Mouse (Mus musculus): Measurements from ENCODE around the gene Gipc1. TPM values are rescaled to one million over a fixed set of nuclear protein-coding genes. Genes with fewer than 3 reads are reported as not detected.
A peak's percentile ranks its signal among the peaks of the same experiment; 100 is the strongest.

The Gipc1 gene
- polyA plus RNA-seq, 1 experiment from 2014 or later: 204 TPM

GRCm38 (mm10) chr8:83693609-83694236 lies 41.2 kb downstream of the Gipc1 start:
- Histone ChIP-seq H3K36me3 (peaks cover 35% of the 10 kb centered on the region), H3K4me3 (no peak overlapping the region), H3K4me1 (peaks cover 15% of the 10 kb centered on the region), H3K4me2 (replicated peaks) (no peak overlapping the region), H3K9ac (replicated peaks) (no peak overlapping the region), H3K9me3 (no peaks in the 10 kb centered on the region), H3K27ac (replicated peaks) (no peak overlapping the region), H3K27me3 (no peaks in the 10 kb centered on the region)
- ATAC-seq (ENCODE audit: low FRiP score, low read depth): no peak
- WGBS: 80% methylated on average over 10 of the region's 10 CpGs

GRCm38 (mm10) chr8:83694369-83695160 lies 42.1 kb downstream of the Gipc1 start:
- Histone ChIP-seq H3K4me2 (replicated peaks) (no peak overlapping the region), H3K4me3 (no peak overlapping the region), H3K36me3 (peaks cover 30% of the 10 kb centered on the region), H3K4me1 (peaks cover 19% of the 10 kb centered on the region), H3K27ac (replicated peaks) (no peak overlapping the region), H3K9me3 (no peaks in the 10 kb centered on the region), H3K9ac (replicated peaks) (no peak overlapping the region), H3K27me3 (no peaks in the 10 kb centered on the region)
- ATAC-seq (ENCODE audit: low FRiP score, low read depth): no peak
- 88% methylated on average over 11 of the region's 11 CpGs for WGBS

GRCm38 (mm10) chr8:83695351-83696106 lies 43.1 kb downstream of the Gipc1 start:
- H3K36me3 ChIP-seq: peaks cover 23% of the 10 kb centered on the region
- no peak overlapping the region for H3K27ac ChIP-seq (replicated peaks)
- ATAC-seq (ENCODE audit: low FRiP score, low read depth): no peak
- H3K4me3 ChIP-seq: no peak overlapping the region
- no peak overlapping the region for H3K4me2 ChIP-seq (replicated peaks)
- no peak overlapping the region for H3K9ac ChIP-seq (replicated peaks)
- H3K9me3 ChIP-seq: no peaks in the 10 kb centered on the region
- 94% methylated on average over 9 of the region's 17 CpGs for WGBS
- H3K4me1 ChIP-seq: peaks cover 23% of the 10 kb centered on the region
- no peaks in the 10 kb centered on the region for H3K27me3 ChIP-seq

- Histone ChIP-seq H3K9ac (replicated peaks) (peak overlapping the region; percentile 96), H3K9me3 (no peaks in the 10 kb centered on the region), H3K36me3 (peaks cover 2% of the 10 kb centered on the region; the same call in 1 of the 2 replicates), H3K4me1 (peaks cover 23% of the 10 kb centered on the region), H3K27me3 (no peaks in the 10 kb centered on the region; the same call in 1 of the 2 replicates), H3K4me2 (replicated peaks) (peak overlapping the region; percentile 96), H3K4me3 (peak overlapping the region; percentile 87), H3K27ac (replicated peaks) (0 out of 2 replicates have a peak overlapping the region, but pooled peaks have one; percentile 25)
- 68% methylated on average over 19 of the region's 19 CpGs for WGBS
- no peak for ATAC-seq (ENCODE audit: low FRiP score, low read depth)
These were observed 45.1 kb downstream of the Gipc1 start for GRCm38 (mm10) chr8:83697374-83698220.

- 4% methylated on average over 15 of the region's 15 CpGs for WGBS
- H3K9me3 ChIP-seq: no peaks in the 10 kb centered on the region
- peak overlapping the region; percentile 71; the same call in 1 of the 2 replicates for H3K27ac ChIP-seq (replicated peaks)
- H3K4me2 ChIP-seq (replicated peaks): peak overlapping the region; percentile 96
- H3K4me3 ChIP-seq: peak overlapping the region; percentile 87
- H3K4me1 ChIP-seq: peaks cover 23% of the 10 kb centered on the region
- H3K9ac ChIP-seq (replicated peaks): peak overlapping the region; percentile 96
- peak; percentile 2; the same call in 1 of the 2 replicates for ATAC-seq (ENCODE audit: low FRiP score, low read depth)
- peaks cover 3% of the 10 kb centered on the region; the same call in 1 of the 2 replicates for H3K27me3 ChIP-seq
- H3K36me3 ChIP-seq: no peaks in the 10 kb centered on the region
These were observed 45.8 kb downstream of the Gipc1 start for GRCm38 (mm10) chr8:83698291-83698660.

- Histone ChIP-seq H3K36me3 (no peaks in the 10 kb centered on the region), H3K4me3 (peak within 1 kb of the TSS; percentile 87), H3K27me3 (peaks cover 6% of the 10 kb centered on the region; the same call in 1 of the 2 replicates), H3K4me2 (replicated peaks) (peak within 1 kb of the TSS; percentile 96), H3K27ac (replicated peaks) (peak within 1 kb of the TSS; percentile 71), H3K9ac (replicated peaks) (peak within 1 kb of the TSS; percentile 96), H3K4me1 (peaks cover 23% of the 10 kb centered on the region), H3K9me3 (no peaks in the 10 kb centered on the region)
- ATAC-seq (ENCODE audit: low FRiP score, low read depth): peak; percentile 93
- under 1% methylated on average over 64 of the region's 85 CpGs for WGBS
These were observed 46.4 kb downstream of the Gipc1 start, which contains the start of gene Pkn1 for GRCm38 (mm10) chr8:83698661-83699453. Pkn1 (minus strand) TSS chr8:83699179.

GRCm38 (mm10) chr8:83699566-83699965 lies 47.1 kb downstream of the Gipc1 start:
- no peak for ATAC-seq (ENCODE audit: low FRiP score, low read depth)
- H3K27ac ChIP-seq (replicated peaks): peak overlapping the region; percentile 71; the same call in 1 of the 2 replicates
- H3K4me2 ChIP-seq (replicated peaks): peak overlapping the region; percentile 96
- H3K36me3 ChIP-seq: no peaks in the 10 kb centered on the region
- H3K27me3 ChIP-seq: peaks cover 6% of the 10 kb centered on the region; the same call in 1 of the 2 replicates
- peak overlapping the region; percentile 96 for H3K9ac ChIP-seq (replicated peaks)
- WGBS: 58% methylated on average over 9 of the region's 9 CpGs
- H3K4me1 ChIP-seq: peaks cover 23% of the 10 kb centered on the region
- H3K4me3 ChIP-seq: peak overlapping the region; percentile 87
- no peaks in the 10 kb centered on the region for H3K9me3 ChIP-seq

GRCm38 (mm10) chr8:83700423-83701085 lies 48.1 kb downstream of the Gipc1 start:
- 85% methylated on average over 9 of the region's 9 CpGs for WGBS
- Histone ChIP-seq H3K4me2 (replicated peaks) (no peak overlapping the region), H3K4me1 (peaks cover 23% of the 10 kb centered on the region), H3K27ac (replicated peaks) (no peak overlapping the region), H3K36me3 (no peaks in the 10 kb centered on the region), H3K9ac (replicated peaks) (no peak overlapping the region), H3K9me3 (no peaks in the 10 kb centered on the region), H3K27me3 (peaks cover 6% of the 10 kb centered on the region; the same call in 1 of the 2 replicates), H3K4me3 (no peak overlapping the region)
- ATAC-seq (ENCODE audit: low FRiP score, low read depth): no peak

GRCm38 (mm10) chr8:83703426-83703825 lies 50.9 kb downstream of the Gipc1 start:
- 80% methylated on average over 4 of the region's 4 CpGs for WGBS
- no peak overlapping the region for H3K27ac ChIP-seq (replicated peaks)
- no peak overlapping the region for H3K9ac ChIP-seq (replicated peaks)
- peaks cover 6% of the 10 kb centered on the region; the same call in 1 of the 2 replicates for H3K27me3 ChIP-seq
- peaks cover 9% of the 10 kb centered on the region for H3K4me1 ChIP-seq
- H3K4me2 ChIP-seq (replicated peaks): no peak overlapping the region
- ATAC-seq (ENCODE audit: low FRiP score, low read depth): no peak
- no peaks in the 10 kb centered on the region for H3K9me3 ChIP-seq
- no peaks in the 10 kb centered on the region for H3K36me3 ChIP-seq
- H3K4me3 ChIP-seq: no peak overlapping the region

GRCm38 (mm10) chr8:83706411-83706810 lies 53.9 kb downstream of the Gipc1 start:
- H3K9me3 ChIP-seq: no peaks in the 10 kb centered on the region
- H3K4me3 ChIP-seq: no peak overlapping the region
- no peak overlapping the region for H3K4me2 ChIP-seq (replicated peaks)
- no peak for ATAC-seq (ENCODE audit: low FRiP score, low read depth)
- no peak overlapping the region for H3K27ac ChIP-seq (replicated peaks)
- no peak overlapping the region for H3K9ac ChIP-seq (replicated peaks)
- WGBS: 69% methylated on average over 5 of the region's 5 CpGs
- peaks cover 6% of the 10 kb centered on the region; the same call in 1 of the 2 replicates for H3K27me3 ChIP-seq
- H3K4me1 ChIP-seq: no peaks in the 10 kb centered on the region
- H3K36me3 ChIP-seq: no peaks in the 10 kb centered on the region
